21 mouse cellular contexts compared by ENCODE assay signal in the genomic region with DNA sequence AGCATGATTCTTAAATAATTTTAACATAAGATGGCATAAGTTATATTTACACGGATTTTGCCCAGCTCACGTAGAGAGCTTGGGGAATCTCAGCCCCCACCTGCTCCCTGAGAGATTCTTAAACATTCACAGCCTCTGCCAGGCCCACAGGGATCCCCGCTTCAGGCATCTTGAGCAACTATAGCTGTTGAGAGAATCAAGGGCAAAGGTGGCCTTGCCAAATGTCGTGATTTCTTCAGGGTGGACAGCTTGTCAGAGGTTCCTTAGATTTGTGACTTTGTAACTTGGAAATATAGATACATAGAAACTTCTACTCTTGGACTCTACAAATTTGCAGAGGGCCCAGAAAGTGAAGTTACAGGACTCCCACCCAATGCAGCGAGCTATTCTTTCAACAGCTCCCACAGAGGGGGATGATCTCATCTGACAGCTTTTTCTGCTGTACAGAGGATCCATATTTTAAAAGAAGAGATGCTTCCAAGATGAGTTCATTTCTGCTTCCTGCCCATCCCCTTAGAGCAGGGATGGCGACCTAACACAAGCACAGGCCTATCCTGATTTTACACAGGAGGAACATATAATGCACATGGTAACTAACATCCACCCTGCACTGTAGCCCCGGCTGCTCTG. TPM values are rescaled to one million over a fixed set of nuclear protein-coding genes. Genes with fewer than 3 reads are reported as not detected.
DNase-seq lines count a peak whose midpoint lies in the region; ATAC-seq and TF ChIP-seq lines count a peak whose summit lies in the region.
"Had no signal": no experiment of that assay in that cellular context is flagged by ENCODE, and none has a peak within 500 bp of the region (broad histone marks: within the 10 kb centered on the region; RNA-seq: fewer than 3 reads in every experiment).

No protein-coding gene starts in this region.

- H3K9ac ChIP-seq in forebrain, embryonic 15.5 days (replicated peaks): 0 out of 2 replicates have a peak overlapping the region, but pooled peaks have one; percentile 21
- H3K9ac ChIP-seq in forebrain, postnatal 0 days: no peak overlapping the region
- no peak overlapping the region for H3K9ac ChIP-seq in kidney, embryonic 16.5 days (replicated peaks; ENCODE audit: low read length)
- no peak overlapping the region for H3K9ac ChIP-seq in limb, embryonic 11.5 days (ENCODE audit: low read length)
- H3K9ac ChIP-seq: forebrain, embryonic 12.5 days; heart, embryonic 12.5 days; hindbrain, embryonic 15.5 days; lung, embryonic 15.5 days had no signal

- H3K4me2 ChIP-seq in forebrain, embryonic 15.5 days (replicated peaks): no peak overlapping the region
- no peak overlapping the region for H3K4me2 ChIP-seq in forebrain, postnatal 0 days (ENCODE audit: low read depth)
- no peak overlapping the region for H3K4me2 ChIP-seq in kidney, embryonic 16.5 days (replicated peaks; ENCODE audit: low read depth, low read length)
- no peak overlapping the region for H3K4me2 ChIP-seq in limb, embryonic 11.5 days (ENCODE audit: low read depth, severe bottlenecking)
- H3K4me2 ChIP-seq: forebrain, embryonic 12.5 days; heart, embryonic 12.5 days; hindbrain, embryonic 15.5 days had no signal

- no peak for DNase-seq in forebrain, postnatal 0 days
- DNase-seq in kidney, adult 9 months: no peak
- peak; percentile 62 for DNase-seq in brain, adult 2 months (ENCODE audit: low read depth, low spot score)
- no peak for DNase-seq in limb, embryonic 11.5 days (ENCODE audit: low spot score)
- DNase-seq in Muller cell, postnatal 12 days (ENCODE audit: inconsistent ontology term): no peak
- no peak for DNase-seq in gastrocnemius, postnatal 14 days
- DNase-seq: cerebellum, adult 8-10 months; embryo, embryonic 11 days; gastrocnemius, postnatal 10 days; kidney, adult 2 months; left cerebral cortex, postnatal 4 days had no signal

- H3K27ac ChIP-seq in forebrain, embryonic 15.5 days (replicated peaks): no peak overlapping the region
- H3K27ac ChIP-seq in forebrain, postnatal 0 days (ENCODE audit: low read depth, low read length): no peak overlapping the region
- H3K27ac ChIP-seq in kidney, embryonic 16.5 days (ENCODE audit: low read length): peak overlapping the region; percentile 15; the same call in 1 of the 2 replicates
- H3K27ac ChIP-seq in limb, embryonic 11.5 days (replicated peaks; ENCODE audit: low read depth, low read length): peak overlapping the region; percentile 48; the same call in 1 of the 2 replicates

- H3K27me3 ChIP-seq in forebrain, embryonic 15.5 days: no peaks in the 10 kb centered on the region
- no peaks in the 10 kb centered on the region for H3K27me3 ChIP-seq in forebrain, postnatal 0 days (ENCODE audit: insufficient read depth, low read length)
- H3K27me3 ChIP-seq in kidney, embryonic 16.5 days (ENCODE audit: insufficient read depth, low read length): no peaks in the 10 kb centered on the region
- no peaks in the 10 kb centered on the region for H3K27me3 ChIP-seq in limb, embryonic 11.5 days (ENCODE audit: control insufficient read depth, insufficient read depth, low read length)
- H3K27me3 ChIP-seq: forebrain, embryonic 12.5 days; heart, embryonic 12.5 days; hindbrain, embryonic 15.5 days; lung, embryonic 15.5 days had no signal

- ATAC-seq in forebrain, embryonic 15.5 days (replicated peaks): no peak
- no peak for ATAC-seq in forebrain, postnatal 0 days
- ATAC-seq in kidney, embryonic 16.5 days (ENCODE audit: low FRiP score, low TSS enrichment): no peak
- ATAC-seq in limb, embryonic 11.5 days (ENCODE audit: insufficient number of reproducible peaks, low FRiP score, low TSS enrichment, low read depth): no peak

- WGBS in forebrain, embryonic 15.5 days: 79% methylated on average over 7 of the region's 7 CpGs
- 70% methylated on average over 7 of the region's 7 CpGs for WGBS in forebrain, postnatal 0 days
- 70% methylated on average over 7 of the region's 7 CpGs for WGBS in kidney, embryonic 16.5 days
- WGBS in limb, embryonic 11.5 days: 79% methylated on average over 7 of the region's 7 CpGs

- no peak overlapping the region for H3K4me3 ChIP-seq in forebrain, embryonic 15.5 days
- H3K4me3 ChIP-seq in forebrain, postnatal 0 days (ENCODE audit: low read depth, low read length): no peak overlapping the region
- H3K4me3 ChIP-seq in kidney, embryonic 16.5 days (ENCODE audit: low read length): no peak overlapping the region
- no peak overlapping the region for H3K4me3 ChIP-seq in limb, embryonic 11.5 days (ENCODE audit: low read depth, low read length)
- H3K4me3 ChIP-seq: forebrain, embryonic 12.5 days; heart, embryonic 12.5 days; hindbrain, embryonic 15.5 days; lung, embryonic 15.5 days had no signal

- H3K4me1 ChIP-seq in forebrain, embryonic 15.5 days: peaks cover 36% of the 10 kb centered on the region
- H3K4me1 ChIP-seq in forebrain, postnatal 0 days (ENCODE audit: insufficient read depth): peaks cover 25% of the 10 kb centered on the region
- peaks cover 46% of the 10 kb centered on the region for H3K4me1 ChIP-seq in kidney, embryonic 16.5 days (ENCODE audit: insufficient read depth, low read length)
- H3K4me1 ChIP-seq in limb, embryonic 11.5 days (ENCODE audit: control insufficient read depth, insufficient read depth, low read length): peaks cover 41% of the 10 kb centered on the region

- intact Hi-C loops in gastrocnemius, postnatal 14 days (cut with DNase I; ENCODE audit: low total_unique reads): no loop called here

- TF ChIP-seq CTCF in forebrain, postnatal 0 days (IDR thresholded peaks at IDR 0.05; ENCODE audit: low read depth): no peak

- no peaks in the 10 kb centered on the region for H3K9me3 ChIP-seq in forebrain, embryonic 15.5 days
- H3K9me3 ChIP-seq in forebrain, postnatal 0 days (ENCODE audit: low read length): no peaks in the 10 kb centered on the region
- peaks cover 7% of the 10 kb centered on the region; the same call in 1 of the 2 replicates for H3K9me3 ChIP-seq in kidney, embryonic 16.5 days (ENCODE audit: low read length)
- H3K9me3 ChIP-seq in limb, embryonic 11.5 days (ENCODE audit: control insufficient read depth, low read length): no peaks in the 10 kb centered on the region
- H3K9me3 ChIP-seq: forebrain, embryonic 12.5 days; G1E; heart, embryonic 12.5 days; hindbrain, embryonic 15.5 days; lung, embryonic 15.5 days had no signal

- H3K36me3 ChIP-seq in forebrain, embryonic 15.5 days: no peaks in the 10 kb centered on the region
- no peaks in the 10 kb centered on the region for H3K36me3 ChIP-seq in forebrain, postnatal 0 days (ENCODE audit: insufficient read depth)
- H3K36me3 ChIP-seq in kidney, embryonic 16.5 days (ENCODE audit: insufficient read depth, low read length): no peaks in the 10 kb centered on the region
- H3K36me3 ChIP-seq in limb, embryonic 11.5 days (ENCODE audit: control insufficient read depth, insufficient read depth, low read length): no peaks in the 10 kb centered on the region
- H3K36me3 ChIP-seq: forebrain, embryonic 12.5 days; G1E; heart, embryonic 12.5 days; hindbrain, embryonic 15.5 days; lung, embryonic 15.5 days had no signal

RNA-seq across cellular contexts. Expression of gene Cpa2, which starts 12.1 kb away (rescaled TPM):
- polyA plus RNA-seq in forebrain, embryonic 15.5 days (2015; fragmentation: Nextera tagmentation; extraction: Ambion mirVana): 4.7 and 5.3 TPM in 2 replicates
- 6.8 and 10.0 TPM in 2 replicates for total RNA-seq in forebrain, postnatal 0 days (2014; rRNA removed)
- polyA plus RNA-seq in forebrain, postnatal 0 days (2015; fragmentation: Nextera tagmentation; extraction: Ambion mirVana): 16.6 and 17.1 TPM in 2 replicates
- 15.9 and 17.5 TPM in 2 replicates for polyA plus RNA-seq in kidney, embryonic 16.5 days (2015; fragmentation: Nextera tagmentation; extraction: Ambion mirVana)
- 89.6 and 94.4 TPM in 2 replicates for polyA plus RNA-seq in limb, embryonic 11.5 days (2014; fragmentation: Nextera tagmentation; extraction: Ambion mirVana)
- total RNA-seq in gastrocnemius, postnatal 14 days (2021): 1 to 10 TPM in 1 of 2 experiments, not detected in 1; 1.3 TPM
- total RNA-seq: G1E; megakaryocyte progenitor cell, adult 5-6 weeks; neutrophil, adult 5-6 weeks had no signal
- polyA plus RNA-seq: G1E had no signal

RNA-seq across cellular contexts. Expression of gene Cpa4, which starts 14.7 kb away (rescaled TPM):
- 1.9 and 2.0 TPM in 2 replicates for polyA plus RNA-seq in forebrain, embryonic 15.5 days (2015; fragmentation: Nextera tagmentation; extraction: Ambion mirVana)
- total RNA-seq in forebrain, postnatal 0 days (2014; rRNA removed): 0.23 and 0.38 TPM in 2 replicates
- polyA plus RNA-seq in forebrain, postnatal 0 days (2015; fragmentation: Nextera tagmentation; extraction: Ambion mirVana): 0.58 and 0.88 TPM in 2 replicates
- 0.12 and 0.14 TPM in 2 replicates for polyA plus RNA-seq in kidney, embryonic 16.5 days (2015; fragmentation: Nextera tagmentation; extraction: Ambion mirVana)
- 1.6 and 1.7 TPM in 2 replicates for polyA plus RNA-seq in limb, embryonic 11.5 days (2014; fragmentation: Nextera tagmentation; extraction: Ambion mirVana)
- total RNA-seq in gastrocnemius, postnatal 14 days (2021): under 1 TPM; 0.13 to 0.25 TPM
- total RNA-seq: megakaryocyte progenitor cell, adult 5-6 weeks; neutrophil, adult 5-6 weeks had no signal
- polyA plus RNA-seq: G1E; kidney, adult 2 months had no signal

RNA-seq across cellular contexts. Expression of gene Ssmem1, which starts 43.8 kb away (rescaled TPM):
- 0.14 TPM in 1 of 2 replicates, not detected in the other for polyA plus RNA-seq in forebrain, embryonic 15.5 days (2015; fragmentation: Nextera tagmentation; extraction: Ambion mirVana)
- total RNA-seq in forebrain, postnatal 0 days (2014; rRNA removed): 0.95 and 1.4 TPM in 2 replicates
- 0.29 TPM in 1 of 2 replicates, not detected in the other for polyA plus RNA-seq in forebrain, postnatal 0 days (2015; fragmentation: Nextera tagmentation; extraction: Ambion mirVana)
- 0.17 and 0.37 TPM in 2 replicates for polyA plus RNA-seq in kidney, embryonic 16.5 days (2015; fragmentation: Nextera tagmentation; extraction: Ambion mirVana)
- 0.17 and 0.28 TPM in 2 replicates for polyA plus RNA-seq in limb, embryonic 11.5 days (2014; fragmentation: Nextera tagmentation; extraction: Ambion mirVana)
- total RNA-seq in gastrocnemius, postnatal 14 days (2021): under 1 TPM; 0.14 to 0.29 TPM
- total RNA-seq: megakaryocyte progenitor cell, adult 5-6 weeks; neutrophil, adult 5-6 weeks had no signal
- polyA plus RNA-seq: G1E had no signal

RNA-seq across cellular contexts. Expression of gene Tmem209, which starts 43.9 kb away (rescaled TPM):
- polyA plus RNA-seq in forebrain, embryonic 15.5 days (2015; fragmentation: Nextera tagmentation; extraction: Ambion mirVana): 32.6 and 34.1 TPM in 2 replicates
- total RNA-seq in forebrain, postnatal 0 days (2014; rRNA removed): 44.4 and 49.8 TPM in 2 replicates
- 19.7 and 24.2 TPM in 2 replicates for polyA plus RNA-seq in forebrain, postnatal 0 days (2015; fragmentation: Nextera tagmentation; extraction: Ambion mirVana)
- polyA plus RNA-seq in kidney, embryonic 16.5 days (2015; fragmentation: Nextera tagmentation; extraction: Ambion mirVana): 45.6 and 51.4 TPM in 2 replicates
- 44.5 and 50.0 TPM in 2 replicates for polyA plus RNA-seq in limb, embryonic 11.5 days (2014; fragmentation: Nextera tagmentation; extraction: Ambion mirVana)
- 1 to 10 TPM; 7.9 to 8.3 TPM for total RNA-seq in gastrocnemius, postnatal 14 days (2021)

RNA-seq across cellular contexts. Expression of gene Cpa5, which starts 57.3 kb away (rescaled TPM):
- 0.13 TPM in 1 of 2 replicates, not detected in the other for polyA plus RNA-seq in forebrain, embryonic 15.5 days (2015; fragmentation: Nextera tagmentation; extraction: Ambion mirVana)
- total RNA-seq in forebrain, postnatal 0 days (2014; rRNA removed): not detected in 2 replicates
- polyA plus RNA-seq in forebrain, postnatal 0 days (2015; fragmentation: Nextera tagmentation; extraction: Ambion mirVana): 0.11 TPM in 1 of 2 replicates, not detected in the other
- polyA plus RNA-seq in kidney, embryonic 16.5 days (2015; fragmentation: Nextera tagmentation; extraction: Ambion mirVana): 0.64 and 0.66 TPM in 2 replicates
- polyA plus RNA-seq in limb, embryonic 11.5 days (2014; fragmentation: Nextera tagmentation; extraction: Ambion mirVana): 0.33 and 0.55 TPM in 2 replicates
- under 1 TPM; 0.31 to 0.43 TPM for total RNA-seq in gastrocnemius, postnatal 14 days (2021)
- total RNA-seq: G1E; layer of hippocampus, adult 8-10 months; left cerebral cortex, postnatal 4 days; megakaryocyte progenitor cell, adult 5-6 weeks; neutrophil, adult 5-6 weeks had no signal
- polyA plus RNA-seq: G1E; hindbrain, embryonic 15.5 days; kidney, adult 2 months; lung, embryonic 15.5 days had no signal

Comparison
In these comparisons a context has a peak if more than half of its experiments do, and no peak if none do; other contexts are left out.
1. H3K27ac ChIP-seq: peak in kidney, embryonic 16.5 days (single experiment) and limb, embryonic 11.5 days (single experiment); none in forebrain, embryonic 15.5 days (single experiment) and forebrain, postnatal 0 days (single experiment).